Mouse (Mus musculus): ENCODE measurements around the gene Iyd. TPM values are rescaled to one million over a fixed set of nuclear protein-coding genes. Genes with fewer than 3 reads are reported as not detected.
A peak's percentile ranks its signal among the peaks of the same experiment; 100 is the strongest.
"Not testable (repeated sequence)": the region's sequence is repeated elsewhere in the genome, so short reads cannot be mapped to it uniquely, and the experiment has no call there.

Gene Iyd
- polyA plus RNA-seq (2016; fragmentation: Nextera tagmentation; extraction: Ambion mirVana) = 3.7 and 3.9 TPM in 2 replicates

- Histone ChIP-seq H3K36me3 (no peaks in the 10 kb centered on the region), H3K9ac (no peak within 1 kb of the TSS), H3K9me3 (replicated peaks) (no peaks in the 10 kb centered on the region), H3K4me1 (no peaks in the 10 kb centered on the region), H3K27me3 (replicated peaks) (no peaks in the 10 kb centered on the region), H3K4me2 (0 out of 2 replicates have a peak within 1 kb of the TSS, but pooled peaks have one; percentile 5), H3K27ac (no peak within 1 kb of the TSS), H3K4me3 (no peak within 1 kb of the TSS)
- 64% methylated on average over 16 of the region's 16 CpGs for WGBS (ENCODE audit: insufficient replicate concordance)
- no peak for ATAC-seq
Measured at GRCm38 (mm10) chr10:3540003-3540827, at the start of gene Iyd. Gene Iyd, plus strand, starts transcription at chr10:3540240.

DNA sequence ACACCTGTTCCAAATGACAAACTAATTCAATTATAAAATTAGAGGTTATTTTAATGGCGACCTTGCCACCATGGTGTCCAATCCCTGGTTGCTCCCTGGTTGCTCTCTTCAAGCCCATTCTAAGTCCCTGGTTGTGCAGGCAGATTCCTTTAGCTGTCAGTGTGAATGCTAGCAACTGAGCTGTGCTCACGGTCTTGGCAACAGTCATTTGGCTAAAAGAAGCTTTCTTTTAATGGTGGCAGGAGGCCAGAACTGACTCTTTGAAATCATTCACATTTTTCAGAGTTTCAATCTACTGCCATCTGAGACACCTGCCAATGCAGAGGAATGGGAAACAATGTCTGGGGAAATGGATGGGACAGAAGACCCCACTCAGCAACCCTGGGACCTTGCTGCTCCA lies 43.2 kb upstream of the Iyd start:
- no peaks in the 10 kb centered on the region for H3K4me1 ChIP-seq
- H3K36me3 ChIP-seq = no peaks in the 10 kb centered on the region
- H3K9me3 ChIP-seq (replicated peaks) = no peaks in the 10 kb centered on the region
- no peaks in the 10 kb centered on the region for H3K27me3 ChIP-seq (replicated peaks)
- no peak for ATAC-seq
- H3K4me2 ChIP-seq = no peak overlapping the region
- H3K27ac ChIP-seq = no peak overlapping the region
- 50% methylated on average over 2 of the region's 2 CpGs for WGBS (ENCODE audit: insufficient replicate concordance)
- H3K9ac ChIP-seq = no peak overlapping the region
- H3K4me3 ChIP-seq = no peak overlapping the region

DNA sequence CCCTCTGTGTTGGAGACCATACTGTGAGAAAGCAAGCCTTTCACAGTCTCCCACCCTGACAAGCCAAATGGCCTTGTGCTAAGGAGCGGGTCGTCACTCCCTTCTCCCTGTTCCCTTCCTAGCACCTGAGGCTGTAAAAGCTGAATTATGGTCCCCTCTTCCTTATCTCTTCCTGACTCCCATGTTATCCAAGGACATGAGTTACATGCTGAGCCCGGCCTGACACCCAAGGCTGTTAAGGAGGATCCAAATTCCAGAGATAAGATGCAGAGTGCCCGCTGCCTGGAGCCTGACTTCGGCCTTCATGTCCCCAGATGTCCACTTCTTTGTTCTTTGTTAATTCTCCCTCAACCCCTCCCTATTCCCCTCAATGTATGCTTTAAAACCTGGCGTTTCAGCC lies 39.2 kb upstream of the Iyd start:
- ATAC-seq; H3K27me3 ChIP-seq (replicated peaks); H3K9ac ChIP-seq; H3K9me3 ChIP-seq (replicated peaks); H3K4me1 ChIP-seq; H3K27ac ChIP-seq; H3K4me2 ChIP-seq; H3K4me3 ChIP-seq; H3K36me3 ChIP-seq: not testable (repeated sequence)
- WGBS (ENCODE audit: insufficient replicate concordance) = 64% methylated on average over 6 of the region's 6 CpGs

GRCm38 (mm10) chr10:3507484-3508221 lies 32.4 kb upstream of the Iyd start:
- Histone ChIP-seq H3K36me3 (no peaks in the 10 kb centered on the region), H3K27ac (no peak overlapping the region), H3K9me3 (replicated peaks) (no peaks in the 10 kb centered on the region), H3K9ac (no peak overlapping the region), H3K4me2 (no peak overlapping the region), H3K4me1 (0 out of 2 replicates have a peak, but pooled peaks cover 2% of the 10 kb centered on the region), H3K4me3 (no peak overlapping the region), H3K27me3 (replicated peaks) (no peaks in the 10 kb centered on the region)
- no peak for ATAC-seq
- 61% methylated on average over 8 of the region's 8 CpGs for WGBS (ENCODE audit: insufficient replicate concordance)

GRCm38 (mm10) chr10:3508222-3508588 lies 31.8 kb upstream of the Iyd start:
- no peak for ATAC-seq
- no peak overlapping the region for H3K4me2 ChIP-seq
- H3K9ac ChIP-seq = no peak overlapping the region
- H3K36me3 ChIP-seq = no peaks in the 10 kb centered on the region
- H3K4me1 ChIP-seq = 0 out of 2 replicates have a peak, but pooled peaks cover 2% of the 10 kb centered on the region
- no peak overlapping the region for H3K27ac ChIP-seq
- no peak overlapping the region for H3K4me3 ChIP-seq
- no peaks in the 10 kb centered on the region for H3K9me3 ChIP-seq (replicated peaks)
- H3K27me3 ChIP-seq (replicated peaks) = no peaks in the 10 kb centered on the region
- 48% methylated on average over 2 of the region's 2 CpGs for WGBS (ENCODE audit: insufficient replicate concordance)

DNA sequence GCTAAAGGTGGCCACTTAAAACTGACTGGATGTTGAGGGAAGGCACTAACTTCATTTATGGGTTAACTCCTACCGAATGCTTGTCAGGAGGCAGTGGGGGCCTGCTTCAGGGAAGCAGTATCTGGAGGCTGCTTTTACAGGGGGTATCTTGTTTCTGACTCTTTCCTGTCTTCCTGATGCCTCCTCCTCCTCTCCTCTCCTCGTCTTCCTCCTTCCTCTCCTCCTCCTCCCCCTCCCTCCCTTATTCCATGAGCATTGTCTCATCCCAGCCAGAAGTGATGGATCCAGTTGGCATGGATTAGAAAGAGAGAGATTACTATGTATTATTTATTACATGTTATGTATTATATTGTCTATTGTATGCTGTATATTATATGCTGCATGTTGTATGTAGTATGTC lies 31.3 kb upstream of the Iyd start:
- no peak overlapping the region for H3K4me2 ChIP-seq
- H3K4me3 ChIP-seq = no peak overlapping the region
- no peaks in the 10 kb centered on the region for H3K36me3 ChIP-seq
- H3K27ac ChIP-seq = no peak overlapping the region
- no peaks in the 10 kb centered on the region for H3K9me3 ChIP-seq (replicated peaks)
- no peaks in the 10 kb centered on the region for H3K27me3 ChIP-seq (replicated peaks)
- H3K9ac ChIP-seq = no peak overlapping the region
- WGBS (ENCODE audit: insufficient replicate concordance) = 31% methylated on average over 2 of the region's 2 CpGs
- 0 out of 2 replicates have a peak, but pooled peaks cover 2% of the 10 kb centered on the region for H3K4me1 ChIP-seq
- ATAC-seq = no peak

DNA sequence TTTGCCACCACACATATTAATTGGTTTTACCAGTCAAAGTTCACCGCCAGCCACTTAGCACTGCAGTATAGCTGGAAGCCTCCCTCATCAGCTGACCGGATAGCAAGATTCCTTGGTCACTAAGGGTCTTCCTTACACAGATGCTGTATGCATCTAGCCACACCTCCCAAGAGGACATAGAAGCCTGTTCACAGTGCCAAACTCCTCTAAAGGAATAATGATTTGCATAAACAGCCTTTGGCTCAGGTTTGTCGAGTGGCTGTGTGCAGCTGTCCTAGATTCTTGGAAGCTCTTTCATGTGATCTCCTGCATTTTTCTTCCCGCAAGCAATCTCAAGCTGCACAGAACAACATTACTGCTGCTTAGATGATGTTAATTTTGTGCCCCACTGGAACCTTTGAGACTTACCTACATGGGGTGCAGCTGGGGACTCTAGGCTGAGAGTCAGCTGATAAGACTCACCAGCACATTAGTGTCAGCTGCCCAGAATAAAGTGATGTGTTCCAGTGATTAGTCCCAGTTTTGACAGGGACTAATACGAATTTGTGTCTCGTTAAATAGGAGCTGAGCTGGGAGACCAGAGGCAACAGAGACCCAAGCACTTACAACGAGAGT lies 30.3 kb upstream of the Iyd start:
- 0 out of 2 replicates have a peak, but pooled peaks cover 2% of the 10 kb centered on the region for H3K4me1 ChIP-seq
- ATAC-seq = no peak
- H3K4me2 ChIP-seq = no peak overlapping the region
- no peaks in the 10 kb centered on the region for H3K36me3 ChIP-seq
- WGBS (ENCODE audit: insufficient replicate concordance) = 66% methylated on average over 7 of the region's 7 CpGs
- H3K9ac ChIP-seq = no peak overlapping the region
- H3K27ac ChIP-seq = no peak overlapping the region
- no peak overlapping the region for H3K4me3 ChIP-seq
- no peaks in the 10 kb centered on the region for H3K27me3 ChIP-seq (replicated peaks)
- no peaks in the 10 kb centered on the region for H3K9me3 ChIP-seq (replicated peaks)

GRCm38 (mm10) chr10:3510486-3510885 lies 29.6 kb upstream of the Iyd start:
- H3K9me3 ChIP-seq (replicated peaks) = no peaks in the 10 kb centered on the region
- no peak overlapping the region for H3K27ac ChIP-seq
- no peaks in the 10 kb centered on the region for H3K27me3 ChIP-seq (replicated peaks)
- H3K9ac ChIP-seq = no peak overlapping the region
- H3K4me2 ChIP-seq = no peak overlapping the region
- 0 out of 2 replicates have a peak, but pooled peaks cover 2% of the 10 kb centered on the region for H3K4me1 ChIP-seq
- H3K4me3 ChIP-seq = no peak overlapping the region
- H3K36me3 ChIP-seq = no peaks in the 10 kb centered on the region
- ATAC-seq = no peak
- WGBS (ENCODE audit: insufficient replicate concordance) = 69% methylated on average over 3 of the region's 3 CpGs

GRCm38 (mm10) chr10:3511401-3511800 lies 28.6 kb upstream of the Iyd start:
- Histone ChIP-seq H3K9me3 (replicated peaks) (no peaks in the 10 kb centered on the region), H3K27ac (no peak overlapping the region), H3K4me3 (no peak overlapping the region), H3K4me1 (0 out of 2 replicates have a peak, but pooled peaks cover 2% of the 10 kb centered on the region), H3K27me3 (replicated peaks) (no peaks in the 10 kb centered on the region), H3K36me3 (no peaks in the 10 kb centered on the region), H3K4me2 (no peak overlapping the region), H3K9ac (no peak overlapping the region)
- 56% methylated on average over 3 of the region's 3 CpGs for WGBS (ENCODE audit: insufficient replicate concordance)
- ATAC-seq = no peak

- no peaks in the 10 kb centered on the region for H3K27me3 ChIP-seq (replicated peaks)
- ATAC-seq = no peak
- no peaks in the 10 kb centered on the region for H3K9me3 ChIP-seq (replicated peaks)
- no peak overlapping the region for H3K4me3 ChIP-seq
- no peaks in the 10 kb centered on the region for H3K36me3 ChIP-seq
- H3K27ac ChIP-seq = no peak overlapping the region
- no peak overlapping the region for H3K9ac ChIP-seq
- 0 out of 2 replicates have a peak, but pooled peaks cover 2% of the 10 kb centered on the region for H3K4me1 ChIP-seq
- WGBS (ENCODE audit: insufficient replicate concordance) = 53% methylated on average over 8 of the region's 8 CpGs
- H3K4me2 ChIP-seq = no peak overlapping the region
Measured at GRCm38 (mm10) chr10:3512620-3513305, 27.3 kb upstream of the Iyd start.

DNA sequence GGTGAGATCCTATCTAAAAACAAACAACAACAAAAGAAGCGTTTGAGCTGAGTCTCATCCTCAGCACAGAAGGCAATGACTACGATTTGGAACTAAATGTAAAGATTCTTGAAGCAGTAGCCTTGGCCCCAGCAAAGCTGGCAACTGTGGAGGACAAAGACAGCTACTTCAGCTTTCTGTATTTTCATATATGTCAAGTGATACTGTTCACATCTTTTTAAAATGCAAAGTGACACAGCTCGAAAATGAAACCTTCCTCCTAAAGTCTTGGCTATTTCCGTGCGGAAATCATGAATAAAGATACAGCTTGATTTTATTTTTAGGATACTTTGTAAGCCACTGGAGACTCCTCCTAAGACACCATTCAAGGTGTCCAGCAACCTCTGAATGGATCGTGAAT lies 26.1 kb upstream of the Iyd start:
- Histone ChIP-seq H3K4me1 (0 out of 2 replicates have a peak, but pooled peaks cover 2% of the 10 kb centered on the region), H3K9ac (no peak overlapping the region), H3K27me3 (replicated peaks) (no peaks in the 10 kb centered on the region), H3K4me2 (no peak overlapping the region), H3K27ac (no peak overlapping the region), H3K4me3 (no peak overlapping the region), H3K9me3 (replicated peaks) (no peaks in the 10 kb centered on the region), H3K36me3 (no peaks in the 10 kb centered on the region)
- no peak for ATAC-seq
- WGBS (ENCODE audit: insufficient replicate concordance) = 63% methylated on average over 6 of the region's 6 CpGs

All from liver, embryonic 12.5 days (tissue).